Mouse (Mus musculus) hindlimb bud, embryonic 11.5 days (tissue): ENCODE results near the gene Zcchc2.

Source experiments
- DNase-seq: peaks from one replicate; pipeline ENCODE4 v3.0.0-alpha.2; 2012; ENCODE audit warnings: low read depth, low spot score; ENCODE audit errors: extremely low spot score

The Zcchc2 gene

GRCm38 (mm10) chr1:105988171-105988570 lies 2.0 kb upstream of the Zcchc2 start:
- no peak for DNase-seq

DNA sequence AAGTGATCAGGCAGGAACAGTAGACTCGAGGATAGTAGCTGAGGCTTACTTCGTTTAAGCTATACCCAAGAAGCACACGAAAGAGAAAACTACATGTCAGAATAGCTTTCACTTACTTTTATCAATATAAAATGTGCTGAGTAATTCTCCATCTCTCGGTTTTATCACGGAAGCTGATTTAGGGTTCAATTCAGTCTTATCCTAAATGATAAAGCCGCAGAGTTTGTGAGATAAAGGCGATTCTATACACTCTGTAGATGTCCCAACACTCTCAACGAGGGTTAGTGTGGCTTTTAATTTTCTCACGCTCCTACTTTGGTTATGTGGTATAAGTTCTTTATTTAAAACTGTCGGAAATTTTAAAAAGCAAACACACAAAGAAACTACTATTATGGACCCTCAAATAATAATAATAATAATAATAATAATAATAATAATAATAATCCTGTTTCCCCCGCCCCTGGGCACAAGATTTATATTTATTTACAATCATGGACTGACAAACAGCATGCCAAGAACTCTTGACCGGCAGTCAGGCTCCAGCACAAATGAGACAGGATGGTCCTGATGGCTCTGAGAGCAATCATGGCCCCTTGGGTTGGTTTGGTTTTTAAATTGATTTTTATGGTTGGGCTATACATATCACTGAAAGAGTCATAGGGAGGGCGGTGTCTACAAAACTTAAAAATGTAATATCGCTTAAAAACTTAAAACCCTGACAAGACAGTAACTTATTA lies 1.1 kb upstream of the Zcchc2 start:
- no peak for DNase-seq

GRCm38 (mm10) chr1:105989640-105989984 lies 594 bp upstream of the Zcchc2 start:
- no peak for DNase-seq

DNA sequence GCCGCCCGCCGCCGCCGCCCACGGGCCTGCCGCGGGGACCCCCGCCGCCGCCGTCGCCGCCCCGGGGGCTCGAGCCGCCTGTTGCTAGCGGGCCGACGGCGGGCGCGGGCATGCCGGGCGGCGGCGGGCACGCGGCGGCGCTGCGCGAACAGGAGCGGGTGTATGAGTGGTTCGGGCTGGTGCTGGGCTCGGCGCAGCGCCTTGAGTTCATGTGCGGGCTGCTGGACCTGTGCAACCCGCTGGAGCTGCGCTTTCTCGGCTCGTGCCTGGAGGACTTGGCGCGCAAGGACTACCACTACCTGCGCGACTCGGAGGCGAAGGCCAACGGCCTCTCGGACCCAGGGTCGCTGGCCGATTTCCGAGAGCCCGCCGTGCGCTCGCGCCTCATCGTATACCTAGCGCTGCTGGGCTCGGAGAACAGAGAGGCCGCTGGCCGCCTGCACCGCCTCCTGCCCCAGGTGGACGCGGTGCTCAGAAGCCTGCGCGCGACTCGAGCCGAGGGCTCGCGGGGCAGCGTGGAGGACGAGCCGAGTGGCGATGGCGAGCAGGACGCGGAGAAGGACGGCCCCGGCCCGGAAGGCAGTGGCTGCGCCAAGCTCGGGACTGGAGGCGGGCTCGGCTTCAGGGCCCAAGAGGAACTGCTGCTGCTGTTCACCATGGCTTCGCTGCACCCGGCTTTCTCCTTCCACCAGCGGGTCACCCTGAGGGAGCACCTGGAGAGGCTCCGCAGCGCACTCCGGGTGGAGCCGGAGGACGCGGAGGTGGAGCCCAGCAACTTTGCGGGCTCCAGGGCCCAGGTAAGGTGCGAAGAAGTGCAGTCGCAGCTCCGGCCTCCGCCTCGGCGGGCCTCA lies 930 bp downstream of the Zcchc2 start:
- no peak for DNase-seq

DNA sequence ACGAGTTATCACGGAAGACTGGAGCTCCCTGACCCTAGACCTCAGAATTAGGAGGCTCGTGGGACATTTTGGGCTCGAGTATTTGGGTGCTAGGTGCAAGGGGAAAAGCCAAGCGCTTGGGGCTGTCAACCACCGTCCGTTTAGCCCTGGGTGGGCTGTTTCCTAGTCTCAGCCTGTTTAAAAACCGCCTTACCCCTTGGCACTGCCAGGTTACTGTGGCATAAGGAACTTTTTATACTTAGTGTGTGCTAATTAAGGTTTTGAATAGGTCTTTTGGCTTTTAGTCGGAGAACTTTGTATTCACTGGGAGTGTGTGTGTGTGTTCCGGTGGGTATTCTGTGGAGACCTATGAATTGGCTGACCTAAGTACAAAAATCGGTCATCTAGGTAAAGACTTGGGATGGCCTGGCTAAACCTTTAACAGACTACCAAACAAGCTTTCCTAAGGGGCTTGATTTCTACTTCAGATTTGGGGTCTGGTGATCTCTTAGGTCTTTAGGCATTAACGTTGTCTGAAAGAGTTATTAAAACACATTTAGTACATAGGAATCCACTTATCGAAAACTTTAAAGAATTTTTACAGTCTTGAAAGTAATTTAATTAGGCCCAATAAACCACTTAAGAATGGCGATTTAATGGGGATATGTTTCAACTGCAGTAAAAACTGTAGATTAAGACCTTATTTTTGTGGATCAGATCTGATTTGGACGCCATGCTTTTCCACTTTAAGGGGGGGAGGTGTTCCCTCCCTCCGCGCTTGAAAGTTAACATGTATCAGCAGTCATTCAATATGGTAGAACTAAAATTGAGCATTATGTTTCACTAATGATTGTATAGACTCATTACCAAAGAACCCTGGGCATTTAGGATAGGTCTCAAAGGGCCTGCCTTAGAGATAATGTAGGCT lies 2.0 kb downstream of the Zcchc2 start:
- DNase-seq, result no peak

DNA sequence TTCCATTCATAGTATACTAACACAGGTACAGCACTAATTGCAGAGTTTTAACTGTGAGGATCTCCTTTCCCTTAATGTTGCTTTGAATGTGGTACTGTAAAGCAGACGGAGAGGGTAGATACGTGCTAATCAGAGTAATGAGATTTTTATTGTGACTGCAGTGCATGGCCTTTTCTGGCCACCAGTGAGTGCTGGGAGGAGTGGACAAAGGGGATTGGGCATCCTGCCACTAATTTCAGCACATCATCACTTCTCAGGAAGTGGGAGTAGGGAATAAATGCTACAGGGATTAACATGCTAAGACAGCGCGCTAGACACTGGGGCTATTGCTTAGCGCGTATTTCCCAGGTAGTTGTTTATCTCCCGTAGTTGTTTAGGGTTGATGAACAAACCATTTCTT lies 3.0 kb downstream of the Zcchc2 start:
- DNase-seq, result no peak

- DNase-seq, result no peak
Observed at GRCm38 (mm10) chr1:105993601-105994209, 3.5 kb downstream of the Zcchc2 start.

DNA sequence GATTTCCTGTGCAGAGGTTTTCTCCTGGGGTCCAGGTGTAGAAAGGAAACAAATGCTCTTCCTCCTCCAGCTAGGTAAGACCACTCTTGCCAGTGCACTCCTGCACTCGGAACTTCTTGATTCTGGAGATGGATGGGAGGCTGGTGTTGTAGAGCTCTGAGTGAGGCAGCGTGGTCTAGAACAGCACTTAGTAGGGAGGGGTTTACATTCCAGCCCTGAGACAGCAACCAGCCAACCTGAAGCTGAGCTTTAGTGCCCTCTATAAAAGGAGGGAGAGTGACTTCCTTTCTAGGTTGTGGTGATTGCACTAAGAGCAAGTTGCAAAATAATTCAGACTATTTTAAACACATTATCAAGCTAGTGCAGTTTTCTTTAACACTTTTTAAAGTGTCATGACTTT lies 5.8 kb downstream of the Zcchc2 start:
- no peak for DNase-seq

DNA sequence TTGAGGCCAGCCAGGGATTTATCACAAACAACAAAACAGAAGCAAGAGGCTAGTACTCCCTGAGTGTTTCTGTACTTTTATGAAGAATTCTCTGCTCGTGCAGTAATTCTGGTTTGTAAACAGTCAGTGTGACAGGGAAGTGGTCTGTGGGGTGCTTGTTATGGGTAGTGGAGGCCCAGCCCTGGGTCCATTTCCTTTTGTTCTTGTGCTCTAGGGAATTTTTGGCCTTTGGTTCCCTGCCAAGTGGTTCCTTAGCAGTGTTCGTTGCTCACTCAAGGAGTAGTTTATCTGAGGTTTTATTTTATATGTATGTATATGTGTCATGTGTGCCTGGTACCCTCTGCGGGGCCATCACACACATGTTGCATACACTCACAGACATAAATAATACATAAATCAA lies 7.1 kb downstream of the Zcchc2 start:
- DNase-seq, result no peak

- DNase-seq, result no peak
Observed at GRCm38 (mm10) chr1:105999802-106000201, 9.6 kb downstream of the Zcchc2 start.

- no peak for DNase-seq
Observed at GRCm38 (mm10) chr1:106007581-106007980, 17.4 kb downstream of the Zcchc2 start.

- DNase-seq, result no peak
Observed at GRCm38 (mm10) chr1:106011097-106011496, 20.9 kb downstream of the Zcchc2 start.

DNA sequence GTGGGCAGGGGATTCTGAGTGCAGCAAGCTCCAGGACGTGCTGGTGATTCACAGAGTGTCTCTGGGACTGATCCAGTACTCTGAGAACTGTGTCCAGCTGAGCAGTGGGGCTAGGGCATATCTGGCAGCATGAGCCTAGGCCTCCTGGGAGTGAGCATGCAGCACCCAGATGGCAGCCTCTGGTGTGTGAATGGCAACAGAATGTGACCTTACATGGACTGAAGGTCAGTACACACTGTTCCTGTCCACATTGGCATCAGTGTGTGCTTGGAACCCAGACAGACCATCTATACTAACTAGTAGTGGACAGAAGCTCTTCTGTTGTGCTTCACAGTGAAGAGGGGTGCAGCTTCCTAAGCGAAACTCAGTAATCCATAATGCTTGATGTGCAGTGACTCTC lies 23.6 kb downstream of the Zcchc2 start:
- DNase-seq, result no peak

- DNase-seq, result no peak
Observed at GRCm38 (mm10) chr1:106016262-106016661, 26.1 kb downstream of the Zcchc2 start.

- no peak for DNase-seq
Observed at GRCm38 (mm10) chr1:106019854-106020253, 29.6 kb downstream of the Zcchc2 start.

- no peak for DNase-seq
Observed at GRCm38 (mm10) chr1:106022998-106023397, 32.8 kb downstream of the Zcchc2 start.

GRCm38 (mm10) chr1:106024254-106024653 lies 34.0 kb downstream of the Zcchc2 start:
- no peak for DNase-seq

- no peak for DNase-seq
Observed at GRCm38 (mm10) chr1:106024778-106025177, 34.6 kb downstream of the Zcchc2 start.

DNA sequence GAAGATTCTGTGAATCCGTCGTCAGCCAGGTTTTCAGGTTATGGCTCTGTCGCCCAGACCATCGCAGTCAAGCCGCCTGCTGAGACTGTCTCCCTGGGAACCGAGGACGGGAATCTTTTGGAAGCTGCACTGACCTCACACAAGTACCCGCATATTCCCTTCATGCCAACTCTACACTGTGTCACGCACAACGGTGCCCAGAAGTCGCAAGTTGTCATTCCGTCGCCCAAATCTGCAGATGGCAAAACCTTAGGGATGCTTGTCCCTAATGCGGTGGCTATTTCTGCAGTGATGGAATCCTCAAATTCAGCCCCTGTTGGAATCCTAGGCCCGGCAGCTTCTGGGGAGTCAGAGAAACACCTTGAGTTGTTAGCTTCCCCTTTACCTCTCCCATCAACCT lies 39.6 kb downstream of the Zcchc2 start:
- DNase-seq, result no peak

GRCm38 (mm10) chr1:106030331-106030730 lies 40.1 kb downstream of the Zcchc2 start:
- DNase-seq, result no peak

DNA sequence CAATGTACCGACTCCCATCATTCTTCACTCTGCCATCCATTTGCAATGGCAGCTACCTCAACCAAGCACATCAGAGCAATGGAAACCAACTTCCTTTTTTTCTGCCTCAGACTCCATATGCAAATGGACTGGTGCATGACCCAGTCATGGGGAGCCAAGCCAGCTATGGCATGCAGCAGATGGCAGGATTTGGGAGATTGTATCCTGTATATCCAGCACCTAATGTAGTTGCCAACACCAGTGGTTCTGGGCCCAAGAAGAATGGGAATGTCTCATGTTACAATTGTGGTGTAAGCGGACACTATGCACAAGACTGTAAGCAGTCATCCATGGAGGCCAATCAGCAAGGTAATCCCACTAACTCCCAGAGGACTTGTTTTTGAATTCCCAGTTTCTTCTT lies 40.7 kb downstream of the Zcchc2 start:
- DNase-seq, result no peak
